Mouse (Mus musculus): ENCODE data around the gene Itga2. TPM values are rescaled to one million over a fixed set of nuclear protein-coding genes. Genes with fewer than 3 reads are reported as not detected.
A peak's percentile ranks its signal among the peaks of the same experiment; 100 is the strongest.

The Itga2 gene
- total RNA-seq, 2 experiments from 2014 or later = 1.6 to 2.4 TPM

GRCm38 (mm10) chr13:114885171-114885570 is 46.7 kb downstream of the Itga2 start:
- peak; percentile 46 for ATAC-seq (ENCODE audit: poor library complexity, severe bottlenecking)

- no peak for ATAC-seq (ENCODE audit: poor library complexity, severe bottlenecking)
Measured at GRCm38 (mm10) chr13:114878667-114879066, 53.2 kb downstream of the Itga2 start.

GRCm38 (mm10) chr13:114876005-114876520 is 55.8 kb downstream of the Itga2 start:
- no peak for ATAC-seq (ENCODE audit: poor library complexity, severe bottlenecking)

GRCm38 (mm10) chr13:114874738-114875137 is 57.2 kb downstream of the Itga2 start:
- ATAC-seq (ENCODE audit: poor library complexity, severe bottlenecking) = no peak

GRCm38 (mm10) chr13:114857525-114857924 is 74.4 kb downstream of the Itga2 start:
- ATAC-seq (ENCODE audit: poor library complexity, severe bottlenecking) = no peak

- no peak for ATAC-seq (ENCODE audit: poor library complexity, severe bottlenecking)
Measured at GRCm38 (mm10) chr13:114856269-114856627, 75.7 kb downstream of the Itga2 start.

GRCm38 (mm10) chr13:114855573-114856268 is 76.2 kb downstream of the Itga2 start:
- ATAC-seq (ENCODE audit: poor library complexity, severe bottlenecking) = no peak

GRCm38 (mm10) chr13:114854428-114854827 is 77.5 kb downstream of the Itga2 start:
- no peak for ATAC-seq (ENCODE audit: poor library complexity, severe bottlenecking)

- ATAC-seq (ENCODE audit: poor library complexity, severe bottlenecking) = no peak
Measured at GRCm38 (mm10) chr13:114854023-114854422, 77.9 kb downstream of the Itga2 start.

- ATAC-seq (ENCODE audit: poor library complexity, severe bottlenecking) = no peak
Measured at GRCm38 (mm10) chr13:114853152-114853551, 78.7 kb downstream of the Itga2 start.

GRCm38 (mm10) chr13:114852264-114853111 is 79.4 kb downstream of the Itga2 start:
- ATAC-seq (ENCODE audit: poor library complexity, severe bottlenecking) = no peak

GRCm38 (mm10) chr13:114848945-114849344 is 83.0 kb downstream of the Itga2 start:
- ATAC-seq (ENCODE audit: poor library complexity, severe bottlenecking) = no peak

- peak; percentile 78 for ATAC-seq (ENCODE audit: poor library complexity, severe bottlenecking)
Measured at GRCm38 (mm10) chr13:114845804-114846203, 86.1 kb downstream of the Itga2 start.

GRCm38 (mm10) chr13:114843318-114843717 is 88.6 kb downstream of the Itga2 start:
- ATAC-seq (ENCODE audit: poor library complexity, severe bottlenecking) = no peak

GRCm38 (mm10) chr13:114840545-114840944 is 91.4 kb downstream of the Itga2 start:
- ATAC-seq (ENCODE audit: poor library complexity, severe bottlenecking) = peak; percentile 48

- ATAC-seq (ENCODE audit: poor library complexity, severe bottlenecking) = no peak
Measured at GRCm38 (mm10) chr13:114839098-114839497, 92.8 kb downstream of the Itga2 start.

- no peak for ATAC-seq (ENCODE audit: poor library complexity, severe bottlenecking)
Measured at GRCm38 (mm10) chr13:114838535-114838990, 93.3 kb downstream of the Itga2 start.

- ATAC-seq (ENCODE audit: poor library complexity, severe bottlenecking) = peak; percentile 50
Measured at GRCm38 (mm10) chr13:114837061-114837460, 94.8 kb downstream of the Itga2 start.

- peak; percentile 79 for ATAC-seq (ENCODE audit: poor library complexity, severe bottlenecking)
Measured at GRCm38 (mm10) chr13:114834580-114834979, 97.3 kb downstream of the Itga2 start.

GRCm38 (mm10) chr13:114833351-114833750 is 98.5 kb downstream of the Itga2 start:
- ATAC-seq (ENCODE audit: poor library complexity, severe bottlenecking) = no peak

GRCm38 (mm10) chr13:114832761-114833160 is 99.1 kb downstream of the Itga2 start:
- no peak for ATAC-seq (ENCODE audit: poor library complexity, severe bottlenecking)

GRCm38 (mm10) chr13:114831367-114831833 is 100.5 kb downstream of the Itga2 start:
- ATAC-seq (ENCODE audit: poor library complexity, severe bottlenecking) = peak; percentile 47
